Mouse (Mus musculus): Measurements from ENCODE around the gene Olfr167.

DNA sequence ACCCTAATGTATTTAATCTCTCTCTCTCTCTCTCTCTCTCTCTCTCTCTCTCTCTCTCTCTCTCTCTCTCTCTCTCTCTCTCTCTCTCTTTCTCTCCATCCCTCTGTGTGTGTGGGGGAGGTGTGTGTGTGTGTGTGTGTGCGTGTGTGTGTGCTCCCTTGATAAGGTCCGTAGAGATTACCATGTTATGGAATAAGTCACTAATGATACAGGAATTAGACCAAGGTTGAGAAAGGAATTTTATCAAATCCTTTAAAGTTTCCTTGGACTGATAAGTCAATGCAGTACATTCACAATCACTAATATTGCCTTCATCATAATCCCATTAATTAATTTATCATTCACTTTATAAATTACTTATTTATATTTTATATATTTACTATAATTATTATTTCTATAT, at the start of gene Olfr167:
- TF ChIP-seq CTCF (IDR thresholded peaks at IDR 0.05; ENCODE audit: control insufficient read depth, insufficient read depth, low read length) (no peak), POLR2A (IDR thresholded peaks at IDR 0.05; ENCODE audit: borderline replicate concordance, control insufficient read depth, low read depth, low read length) (no peak)

Data from bone marrow, adult 2 months (tissue).